Mouse (Mus musculus) Patski (cell line): ENCODE measurements at regions not wholly inside any gene's neighbourhood (a gene's known extent, or its start where the extent isn't known, plus 50 kb on each side); places are given as distances from the start of the nearest gene placed in this dataset.

Experiments
- ATAC-seq: fragments of 100-300 bp; one replicate; pipeline ENCODE4 v1.8.0; 2021
- CTCF ChIA-PET: fragments of 350-600 bp; sonication (Branson Sonifier 250); formaldehyde crosslinking; loops from one replicate; lab custom pipeline; 2022; ENCODE audit warnings: inconsistent platforms; lab: Charles Lee
- POLR2A ChIA-PET: fragments of 350-600 bp; sonication (Branson Sonifier 250); formaldehyde crosslinking; loops from one replicate; lab custom pipeline; 2022; ENCODE audit warnings: antibody characterized with exemption, inconsistent platforms; lab: Charles Lee
- DNase-seq: peaks from one replicate; pipeline ENCODE4 v3.0.0-alpha.2; 2011; ENCODE audit warnings: low read depth, low spot score
- H3K27me3 ChIP-seq: fragments of 371-371 bp; one replicate; pipeline ENCODE4 v1.5.1; 2021
- CTCF ChIP-seq: fragments of 100-300 bp; IDR thresholded peaks from one replicate; pipeline ENCODE4 v1.5.1; 2021
- in situ Hi-C: fragments of 300-500 bp; cut with MboI; formaldehyde crosslinking; loops from 3 replicates; pipeline ENCODE4 v1.11.1; 2018; ENCODE audit warnings: low pct_unique_long_range_greater_than_20kb, mixed read lengths

DNA sequence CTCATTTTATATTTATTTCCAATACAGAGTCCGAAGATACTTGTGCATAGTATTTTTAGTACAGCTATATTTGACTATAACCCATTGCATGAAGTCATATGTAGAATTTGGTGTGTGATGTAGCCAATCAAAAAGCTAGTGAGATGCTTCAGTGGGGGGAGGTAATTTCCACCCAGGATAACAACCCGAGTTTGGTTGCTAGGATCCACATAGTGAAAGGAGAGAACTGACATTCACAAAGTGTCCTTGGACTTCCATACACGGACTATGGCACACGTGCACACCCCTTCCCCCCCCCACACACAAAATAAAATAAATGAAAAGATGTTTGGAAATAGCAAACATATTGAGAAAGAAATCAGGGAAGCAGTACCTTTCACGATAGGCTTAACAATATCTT lies 137.2 kb downstream of the Gm815 start:
- DNase-seq (no peak), ATAC-seq (no peak)
- ChIA-PET POLR2A (interaction anchor here (0.7 to 0.9 kb wide), 2 partner anchors 9 to 918 kb away, joined by 3 to 4 read pairs; no protein-coding TSS in a partner anchor), CTCF (no interaction called here)
- in situ Hi-C loops: no loop called here
- no peak for TF ChIP-seq CTCF
- peaks cover 13% of the 10 kb centered on the region for H3K27me3 ChIP-seq

DNA sequence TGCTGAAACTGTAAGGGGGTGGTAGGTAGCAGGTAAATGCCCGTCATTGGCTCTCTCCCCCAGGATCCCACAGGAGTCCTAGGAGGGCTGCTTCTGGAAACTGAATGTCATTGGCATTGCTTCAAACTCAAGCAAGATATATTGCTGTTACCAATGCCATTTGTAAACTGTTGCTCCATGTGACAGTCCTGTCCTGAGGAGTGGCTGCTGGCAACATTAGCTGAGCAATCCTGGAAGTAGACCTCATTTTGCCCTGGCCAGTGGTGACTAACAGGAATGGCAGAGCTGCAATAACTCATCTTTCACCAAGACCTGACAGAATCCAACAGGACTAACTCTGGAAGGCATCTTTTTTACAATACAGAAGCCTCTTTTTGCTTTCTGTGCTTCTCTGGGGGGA lies 143.2 kb downstream of the Gm815 start:
- TF ChIP-seq CTCF: no peak
- in situ Hi-C loops: no loop called here
- CTCF ChIA-PET: interaction anchor here (1.4 kb wide), 1 partner anchor 56 kb away, joined by 4 read pairs; no protein-coding TSS in a partner anchor
- DNase-seq (no peak), ATAC-seq (no peak)
- POLR2A ChIA-PET: no interaction called here
- H3K27me3 ChIP-seq: no peaks in the 10 kb centered on the region

DNA sequence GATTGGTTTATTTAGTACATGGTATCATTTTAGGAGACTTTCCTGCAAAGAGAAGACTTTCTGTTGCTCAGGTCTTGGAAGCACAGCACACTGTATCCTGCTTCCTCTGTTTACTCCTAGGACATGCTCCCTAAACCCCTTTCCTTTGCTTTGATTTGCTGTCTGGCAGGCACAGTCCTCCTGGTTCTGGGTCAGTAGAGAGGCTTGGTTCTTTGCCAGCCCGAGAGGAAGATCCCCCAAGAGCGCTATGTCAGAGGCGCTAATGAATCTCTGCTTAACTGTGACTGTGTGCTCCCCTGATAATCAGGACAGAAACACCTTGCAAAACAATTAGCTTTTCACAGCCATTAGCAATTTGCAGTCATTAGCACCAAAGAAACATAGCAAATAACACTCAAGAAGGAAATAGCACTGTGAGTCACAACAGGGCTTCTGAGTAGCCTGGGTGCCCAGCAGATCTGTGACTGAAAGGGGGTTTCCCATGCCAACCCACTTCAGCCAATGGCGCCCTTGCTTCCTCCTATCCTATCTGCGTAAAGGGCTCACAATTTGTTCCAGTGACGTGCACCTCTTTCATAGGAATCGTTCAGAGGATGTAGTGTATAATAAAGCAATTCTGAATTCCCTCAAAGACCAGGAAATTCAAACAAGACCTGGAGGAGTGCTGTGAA lies 145.5 kb downstream of the Gm815 start:
- in situ Hi-C loops: no loop called here
- ATAC-seq (no peak), DNase-seq (peak; percentile 34)
- CTCF ChIA-PET: interaction anchor here (1.1 kb wide), 1 partner anchor 60 kb away, joined by 3 read pairs; no protein-coding TSS in a partner anchor
- POLR2A ChIA-PET: interaction anchor here (1.1 kb wide), 1 partner anchor 158 kb away, joined by 3 read pairs; no protein-coding TSS in a partner anchor
- H3K27me3 ChIP-seq: no peaks in the 10 kb centered on the region
- TF ChIP-seq CTCF: no peak

DNA sequence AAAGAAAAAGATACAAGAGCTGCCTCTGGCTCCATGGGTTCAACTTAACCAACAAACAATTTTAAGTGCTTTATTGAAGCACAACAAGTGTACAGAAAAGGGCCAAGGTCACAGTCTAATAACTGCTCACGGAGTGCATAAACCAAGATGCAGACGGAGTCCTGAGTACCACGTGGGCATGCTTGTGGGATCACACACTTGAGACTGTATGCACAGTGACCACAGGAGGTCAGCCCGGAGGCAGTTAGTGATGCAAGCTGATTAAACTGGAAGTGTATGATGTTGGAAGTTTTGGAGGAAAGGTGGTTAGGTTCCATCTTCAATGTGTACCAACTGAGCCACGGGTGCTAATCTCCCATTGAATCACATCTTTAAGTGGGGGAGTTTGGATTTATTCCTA lies 146.9 kb downstream of the Gm815 start:
- no peaks in the 10 kb centered on the region for H3K27me3 ChIP-seq
- in situ Hi-C loops: no loop called here
- CTCF ChIA-PET: interaction anchor here (1.0 kb wide), 1 partner anchor 9 kb away, joined by 3 read pairs; no protein-coding TSS in a partner anchor
- TF ChIP-seq CTCF: peak; percentile 54
- peak; percentile 22 for DNase-seq
- POLR2A ChIA-PET: interaction anchor here (0.8 kb wide), 1 partner anchor 10 kb away, joined by 4 read pairs; no protein-coding TSS in a partner anchor
- ATAC-seq: no peak

DNA sequence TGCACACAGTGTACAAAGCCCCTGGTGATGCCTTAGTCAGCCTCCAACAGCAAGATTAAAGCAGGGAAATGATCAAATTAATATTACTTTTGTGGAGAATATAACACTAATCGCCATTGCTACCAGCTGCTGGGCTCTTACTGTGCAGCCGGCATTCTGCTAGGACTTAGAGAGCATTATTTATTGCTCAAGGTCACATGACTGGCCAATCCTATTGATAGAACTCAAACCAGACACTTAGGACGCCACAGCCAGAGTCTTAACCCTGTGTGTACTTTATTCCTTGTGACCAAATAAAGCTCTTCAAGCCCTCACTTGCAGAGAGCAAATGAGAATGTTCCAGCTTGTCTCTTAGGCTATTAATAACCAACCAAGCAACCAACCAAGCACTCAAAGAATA lies 152.6 kb downstream of the Gm815 start:
- in situ Hi-C loops: no loop called here
- DNase-seq (no peak), ATAC-seq (no peak)
- H3K27me3 ChIP-seq: no peaks in the 10 kb centered on the region
- ChIA-PET POLR2A (no interaction called here), CTCF (no interaction called here)
- TF ChIP-seq CTCF: no peak

DNA sequence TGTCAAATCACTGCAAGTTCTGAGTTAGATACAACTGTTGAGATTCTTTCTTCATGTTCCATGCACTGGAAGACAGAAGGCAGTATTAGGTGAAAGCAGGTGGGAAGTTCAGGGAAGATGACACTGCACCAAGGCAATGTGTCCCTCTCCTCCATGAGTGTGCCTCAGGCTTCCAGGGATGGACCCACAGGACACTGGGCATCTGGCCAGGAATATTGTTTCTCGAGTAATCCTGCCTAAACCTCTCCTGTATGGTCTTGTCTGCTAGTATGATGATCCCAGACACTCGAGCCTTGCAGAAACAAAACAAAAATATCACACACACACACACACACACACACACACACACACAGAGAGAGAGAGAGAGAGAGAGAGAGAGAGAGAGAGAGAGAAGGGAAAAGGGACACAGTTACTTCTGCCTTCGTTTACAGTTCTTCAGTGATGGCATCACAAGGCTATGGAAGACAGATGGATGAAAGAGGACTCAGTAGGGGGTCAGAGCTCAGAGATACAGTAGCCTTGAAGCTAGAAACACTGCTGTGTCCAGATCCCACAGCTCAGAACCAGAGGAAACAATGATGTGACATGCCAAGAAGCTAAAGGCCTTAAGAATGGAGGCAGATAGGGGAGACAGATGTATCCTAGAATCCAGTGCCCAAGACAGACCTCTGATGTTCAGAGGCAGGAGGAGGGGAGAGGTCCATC lies 154.8 kb downstream of the Gm815 start:
- ChIA-PET CTCF (interaction anchor here (1.5 kb wide), 1 partner anchor 38 kb away, joined by 3 read pairs; no protein-coding TSS in a partner anchor), POLR2A (interaction anchor here (0.6 kb wide), 1 partner anchor 116 kb away, joined by 12 read pairs; no protein-coding TSS in a partner anchor)
- DNase-seq (no peak), ATAC-seq (no peak)
- no peaks in the 10 kb centered on the region for H3K27me3 ChIP-seq
- TF ChIP-seq CTCF: no peak
- in situ Hi-C loops: no loop called here

DNA sequence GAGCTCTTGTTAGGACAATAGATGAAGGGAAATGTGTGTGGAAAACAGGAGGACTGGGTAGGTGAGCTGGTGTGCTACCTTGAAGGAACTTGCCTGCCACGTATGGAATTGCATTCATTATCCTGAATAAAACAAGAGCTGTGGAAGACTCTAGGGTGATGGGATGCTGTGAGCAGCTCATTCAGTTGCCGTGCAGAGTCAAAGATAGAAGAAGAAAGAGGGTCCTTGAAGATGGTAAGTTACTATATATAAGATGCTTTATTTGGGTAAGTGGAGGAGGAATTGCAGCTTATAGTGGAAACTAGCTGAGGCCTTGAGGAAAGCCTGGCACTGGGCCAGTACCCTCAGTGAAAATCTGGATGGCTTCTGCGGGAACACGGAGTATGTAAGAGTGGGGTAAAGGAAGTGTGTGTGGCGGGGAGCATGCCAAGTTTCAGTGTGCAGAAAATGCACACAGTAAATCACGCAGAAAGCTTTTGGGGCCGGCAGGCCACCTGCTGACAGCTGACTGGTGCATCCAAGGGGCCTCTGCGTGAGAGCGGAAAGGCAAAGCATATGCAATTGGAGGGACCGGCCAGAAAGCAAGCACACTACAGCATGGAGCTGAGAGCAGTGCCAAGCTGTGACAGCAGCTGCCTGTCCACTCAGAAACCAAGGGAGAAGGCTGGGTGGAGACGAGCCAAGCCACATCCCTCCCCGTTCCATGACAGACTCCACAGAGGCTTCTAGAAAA lies 149.7 kb upstream of the Vldlr start:
- no peak for TF ChIP-seq CTCF
- ATAC-seq (no peak), DNase-seq (no peak)
- H3K27me3 ChIP-seq: no peaks in the 10 kb centered on the region
- POLR2A ChIA-PET: no interaction called here
- CTCF ChIA-PET: no interaction called here
- in situ Hi-C loops: no loop called here

DNA sequence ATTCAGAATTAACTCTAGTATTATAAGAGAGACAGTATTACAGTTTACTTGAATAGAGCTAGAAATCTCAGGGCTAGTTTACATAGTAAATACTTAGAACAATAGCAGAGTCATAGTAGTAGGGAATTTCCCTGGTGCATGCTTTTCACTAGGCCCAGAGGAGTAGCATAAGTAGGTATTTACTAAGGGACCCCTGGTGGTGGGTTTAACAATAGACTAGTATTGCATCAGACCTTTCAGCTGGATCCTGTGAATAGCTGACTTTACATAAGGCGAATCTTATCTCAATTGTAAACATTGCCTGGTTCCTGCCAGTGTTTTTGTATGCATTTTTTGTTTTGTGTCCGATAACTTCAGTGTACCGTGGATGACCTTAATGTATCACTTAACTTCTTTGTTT lies 143.0 kb upstream of the Vldlr start:
- TF ChIP-seq CTCF: no peak
- H3K27me3 ChIP-seq: no peaks in the 10 kb centered on the region
- DNase-seq: no peak
- no peak for ATAC-seq
- in situ Hi-C loops: no loop called here
- POLR2A ChIA-PET: no interaction called here
- CTCF ChIA-PET: no interaction called here

DNA sequence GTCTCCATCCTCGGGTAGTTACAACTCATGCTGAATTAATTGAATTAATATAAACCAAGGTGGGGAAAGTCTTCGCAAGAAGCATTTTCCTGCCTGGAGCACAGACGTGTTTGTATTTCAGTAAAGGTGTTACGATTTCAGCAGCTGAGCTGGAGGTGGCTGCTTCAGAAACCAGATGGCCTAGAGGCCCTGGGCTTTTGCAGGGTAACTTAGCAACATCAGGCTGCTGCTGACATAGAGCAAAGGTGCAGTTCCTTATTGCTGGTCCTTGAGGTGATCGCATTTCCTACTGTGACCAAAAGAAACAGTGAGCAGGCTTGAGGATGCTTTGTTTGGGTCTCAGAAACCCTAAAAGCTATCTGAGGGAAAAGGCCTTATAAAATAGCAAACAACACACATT lies 141.3 kb upstream of the Vldlr start:
- ChIA-PET CTCF (interaction anchor here (1.0 kb wide), 1 partner anchor 13 kb away, joined by 3 read pairs; no protein-coding TSS in a partner anchor), POLR2A (no interaction called here)
- no peaks in the 10 kb centered on the region for H3K27me3 ChIP-seq
- no peak for TF ChIP-seq CTCF
- in situ Hi-C loops: no loop called here
- ATAC-seq: no peak
- no peak for DNase-seq

DNA sequence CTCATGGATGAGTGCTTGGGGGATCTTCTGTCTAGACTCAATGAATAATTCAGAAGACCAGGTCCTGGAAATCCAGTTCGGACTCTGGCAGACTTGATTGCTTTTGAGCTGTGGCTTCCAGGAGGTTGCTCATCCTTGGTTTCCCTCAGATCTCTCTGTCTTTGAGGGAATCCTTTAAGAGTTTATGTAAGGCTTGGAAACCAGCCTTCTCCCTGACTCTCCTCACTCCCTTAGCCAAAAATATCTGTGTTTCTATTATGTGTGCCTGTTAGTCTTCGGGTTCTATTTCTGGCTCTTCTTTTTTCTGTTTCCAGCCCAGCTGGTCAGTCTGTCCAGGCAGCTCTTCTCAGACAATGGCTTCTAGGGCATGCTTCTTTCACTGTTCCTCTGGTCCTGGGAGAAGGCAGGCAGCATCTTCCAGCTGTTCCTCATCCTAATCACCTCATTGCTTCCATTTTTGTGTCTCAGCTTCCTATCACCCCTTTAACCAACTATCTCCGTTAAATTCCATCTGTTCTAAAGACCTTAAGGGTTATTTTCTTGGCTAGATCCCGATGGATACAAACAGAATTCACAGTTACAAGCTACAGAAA lies 139.3 kb upstream of the Vldlr start:
- no peak for DNase-seq
- in situ Hi-C loops: no loop called here
- ATAC-seq: no peak
- no peak for TF ChIP-seq CTCF
- no peaks in the 10 kb centered on the region for H3K27me3 ChIP-seq
- CTCF ChIA-PET: no interaction called here
- POLR2A ChIA-PET: interaction anchor here (0.6 to 0.8 kb wide), 2 partner anchors 47 to 54 kb away, joined by 3 to 6 read pairs; no protein-coding TSS in a partner anchor
